Mouse (Mus musculus) liver, postnatal 0 days (tissue): ENCODE data around the gene Gm11569. TPM values are rescaled to one million over a fixed set of nuclear protein-coding genes. Genes with fewer than 3 reads are reported as not detected.
"Not testable (repeated sequence)": the region's sequence is repeated elsewhere in the genome, so short reads cannot be mapped to it uniquely, and the experiment has no call there.

Experiments
- ATAC-seq: fragments of 200-750 bp; cut with Nextera tagmentation; 2 replicates; pipeline ENCODE4 v1.8.0; 2017; ENCODE audit warnings: mild to moderate bottlenecking, moderate library complexity
- DNase-seq: peaks from one replicate; pipeline ENCODE4 v3.0.0-alpha.2; 2016
- H3K27ac ChIP-seq: fragments of 300-500 bp; sonication (generic); 2 replicates; pipeline ENCODE4 v1.5.1; 2014; ENCODE audit warnings: antibody characterized with exemption, moderate library complexity, mild to moderate bottlenecking, low read depth
- H3K27me3 ChIP-seq: fragments of 300-500 bp; sonication (generic); 2 replicates; pipeline ENCODE4 v1.6.1; 2014; ENCODE audit warnings: low read length, control low read depth, mixed read lengths; ENCODE audit not compliant: insufficient read depth
- H3K36me3 ChIP-seq: fragments of 300-500 bp; sonication (generic); replicated peaks from 2 replicates; pipeline ENCODE4 v1.6.1; 2014; ENCODE audit warnings: mild to moderate bottlenecking, control low read depth, low read length, moderate library complexity, mixed read lengths; ENCODE audit not compliant: insufficient read depth
- H3K4me1 ChIP-seq: fragments of 300-500 bp; sonication (generic); 2 replicates; pipeline ENCODE4 v1.6.1; 2014; ENCODE audit warnings: antibody characterized with exemption, mild to moderate bottlenecking, control low read depth; ENCODE audit not compliant: insufficient read depth
- H3K4me2 ChIP-seq: fragments of 300-500 bp; sonication (generic); 2 replicates; pipeline ENCODE4 v1.6.1; 2014; ENCODE audit warnings: low read depth, mild to moderate bottlenecking, low read length, moderate library complexity, mixed read lengths
- H3K4me3 ChIP-seq: fragments of 300-500 bp; sonication (generic); 2 replicates; pipeline ENCODE4 v1.5.1; 2014; ENCODE audit warnings: low read depth, low read length
- H3K9ac ChIP-seq: fragments of 300-500 bp; sonication (generic); replicated peaks from 2 replicates; pipeline ENCODE4 v1.6.1; 2014; ENCODE audit warnings: mild to moderate bottlenecking, moderate library complexity
- H3K9me3 ChIP-seq: fragments of 300-500 bp; sonication (generic); 2 replicates; pipeline ENCODE4 v1.6.1; 2016; ENCODE audit warnings: mild to moderate bottlenecking, control low read depth, low read length, mixed read lengths
- CTCF ChIP-seq: sonication (generic); IDR thresholded peaks from 2 replicates; pipeline ENCODE4 v1.5.1; 2016; ENCODE audit warnings: antibody characterized with exemption, low read depth
- EP300 ChIP-seq: IDR thresholded peaks from 2 replicates; pipeline ENCODE4 v1.6.1; 2016; ENCODE audit warnings: antibody characterized with exemption, low read depth, mild to moderate bottlenecking
- WGBS: fragments of 180-500 bp; shearing (Covaris S2); extraction: QIAGEN DNeasy Blood & Tissue Kit; methylation state at CpG from one replicate; pipeline ENCODE4 v1.1.7; 2014; ENCODE audit not compliant: insufficient replicate concordance; 5-methylcytosine and 5-hydroxymethylcytosine counted together
- polyA plus RNA-seq: library from polyadenylated mRNA; unstranded; fragments of >200 nt; fragmentation: Nextera tagmentation; extraction: Ambion mirVana; gene quantifications from 2 replicates; pipeline ENCODE4 v1.2.1, GENCODE M21; 2015

The Gm11569 gene
- polyA plus RNA-seq, 1 experiment from 2014 or later = not detected

- no peak within 1 kb of the TSS for H3K4me2 ChIP-seq
- TF ChIP-seq EP300 (no peak), CTCF (no peak)
- H3K27me3 ChIP-seq = no peaks in the 10 kb centered on the region
- no peak within 1 kb of the TSS for H3K4me3 ChIP-seq
- H3K36me3 ChIP-seq = no peaks in the 10 kb centered on the region
- no peak within 1 kb of the TSS for H3K27ac ChIP-seq
- 55% methylated on average over 2 of the region's 2 CpGs for WGBS
- DNase-seq (no peak), ATAC-seq (no peak)
- no peaks in the 10 kb centered on the region for H3K9me3 ChIP-seq
- no peaks in the 10 kb centered on the region for H3K4me1 ChIP-seq
- no peak within 1 kb of the TSS for H3K9ac ChIP-seq
These were observed 5.4 kb downstream of the Gm11569 start, which contains the start of gene Gm11596 for GRCm38 (mm10) chr11:99793367-99793766. TSS of gene Gm11596 (minus strand) at chr11:99793467.

DNA sequence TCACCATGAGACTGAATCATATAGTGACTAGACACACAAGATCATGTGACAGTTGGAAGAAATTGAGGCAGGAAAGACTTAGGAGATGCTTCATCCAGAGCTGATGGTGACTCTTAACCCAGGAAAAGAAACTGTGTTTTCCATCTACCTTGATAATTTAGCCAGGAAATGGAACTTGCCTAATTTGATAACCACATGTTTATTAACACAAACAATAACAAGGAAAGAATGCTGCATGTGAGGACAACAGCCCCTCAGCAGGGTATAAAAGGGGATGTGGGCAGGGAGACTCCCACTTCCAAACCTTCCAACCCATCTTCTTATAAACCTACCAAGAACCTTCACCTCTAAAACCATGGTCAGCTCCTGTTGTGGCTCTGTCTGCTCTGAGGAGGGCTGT lies 13.8 kb downstream of the Gm11569 start, which contains the start of gene Krtap4-9:
TSS of gene Krtap4-9 (plus strand) at position 301 of the 400 bp plus-strand sequence.
- DNase-seq, H3K9me3 ChIP-seq, H3K4me3 ChIP-seq, H3K27ac ChIP-seq, H3K27me3 ChIP-seq, H3K4me1 ChIP-seq, H3K4me2 ChIP-seq, H3K36me3 ChIP-seq, ATAC-seq, H3K9ac ChIP-seq: not testable (repeated sequence)

DNA sequence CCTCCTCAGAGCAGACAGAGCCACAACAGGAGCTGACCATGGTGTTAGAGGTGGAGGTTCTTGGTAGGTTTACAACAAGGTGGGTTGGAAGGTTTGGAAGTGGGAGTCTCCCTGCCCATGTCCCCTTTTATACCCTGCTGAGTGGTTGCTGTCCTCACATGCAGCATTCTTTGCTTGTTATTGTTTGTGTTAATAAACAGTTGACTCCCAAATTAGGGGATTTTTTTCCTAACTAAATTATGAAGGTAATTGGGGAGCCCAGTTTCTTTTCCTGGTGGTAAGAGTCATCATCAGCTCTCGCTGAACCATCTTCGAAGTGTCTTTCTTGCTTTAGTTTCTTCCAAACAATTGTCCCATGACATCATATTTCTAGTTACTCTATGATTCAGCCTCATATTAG lies 18.1 kb downstream of the Gm11569 start, which contains the start of gene Krtap4-8:
TSS of gene Krtap4-8 (minus strand) at position 101 of the 400 bp plus-strand sequence.
- TF ChIP-seq CTCF (no peak), EP300 (no peak)
- 85% methylated on average over 2 of the region's 2 CpGs for WGBS

DNA sequence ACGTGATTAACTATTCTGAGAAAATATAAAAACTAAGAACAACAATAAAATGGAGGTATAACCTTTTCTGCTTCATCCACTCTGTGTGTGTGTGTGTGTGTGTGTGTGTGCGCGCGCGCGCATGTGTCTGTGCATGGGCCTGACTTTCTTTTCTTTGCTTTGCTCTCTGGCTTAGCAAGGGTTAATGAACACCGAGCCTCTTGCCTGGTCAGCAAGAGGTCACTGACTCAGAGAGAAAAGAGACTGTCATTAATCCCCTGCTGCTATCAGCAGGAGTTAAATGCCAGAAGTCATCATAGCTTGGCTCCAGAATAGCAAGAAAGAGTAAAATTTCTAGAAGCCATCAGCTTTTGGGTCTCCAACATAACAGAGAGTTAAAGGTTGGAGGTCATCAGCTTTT lies 20.3 kb downstream of the Gm11569 start:
- Histone ChIP-seq H3K9me3 (no peaks in the 10 kb centered on the region), H3K4me1 (no peaks in the 10 kb centered on the region), H3K36me3 (no peaks in the 10 kb centered on the region), H3K27me3 (no peaks in the 10 kb centered on the region), H3K4me3 (no peak overlapping the region), H3K27ac (no peak overlapping the region), H3K4me2 (no peak overlapping the region), H3K9ac (no peak overlapping the region)
- ATAC-seq (no peak), DNase-seq (no peak)
- TF ChIP-seq CTCF (no peak), EP300 (no peak)
- 69% methylated on average over 7 of the region's 7 CpGs for WGBS

More for the DNA sequence above, 18.1 kb downstream of the Gm11569 start, which contains the start of gene Krtap4-8:
- no peak within 1 kb of the TSS for H3K9ac ChIP-seq
- H3K36me3 ChIP-seq = no peaks in the 10 kb centered on the region
- H3K4me3 ChIP-seq = no peak within 1 kb of the TSS
- H3K27me3 ChIP-seq = no peaks in the 10 kb centered on the region
- H3K9me3 ChIP-seq = no peaks in the 10 kb centered on the region
- H3K4me1 ChIP-seq = no peaks in the 10 kb centered on the region
- ATAC-seq (no peak), DNase-seq (no peak)
- no peak within 1 kb of the TSS for H3K4me2 ChIP-seq
- no peak within 1 kb of the TSS for H3K27ac ChIP-seq

- H3K4me2 ChIP-seq, H3K4me3 ChIP-seq, H3K9ac ChIP-seq, H3K9me3 ChIP-seq, H3K4me1 ChIP-seq, ATAC-seq, H3K36me3 ChIP-seq, H3K27ac ChIP-seq, H3K27me3 ChIP-seq, DNase-seq: not testable (repeated sequence)
These were observed 25.9 kb downstream of the Gm11569 start, which contains the start of gene Gm11595 for GRCm38 (mm10) chr11:99772813-99773212. TSS of gene Gm11595 (minus strand) at chr11:99772913.

- no peak overlapping the region for H3K9ac ChIP-seq
- H3K4me3 ChIP-seq = no peak overlapping the region
- DNase-seq (no peak), ATAC-seq (no peak)
- no peaks in the 10 kb centered on the region for H3K27me3 ChIP-seq
- WGBS = 61% methylated on average over 2 of the region's 2 CpGs
- H3K36me3 ChIP-seq = no peaks in the 10 kb centered on the region
- TF ChIP-seq EP300 (no peak), CTCF (no peak)
- H3K4me2 ChIP-seq = no peak overlapping the region
- no peaks in the 10 kb centered on the region for H3K9me3 ChIP-seq
- no peak overlapping the region for H3K27ac ChIP-seq
- no peaks in the 10 kb centered on the region for H3K4me1 ChIP-seq
These were observed 30.3 kb downstream of the Gm11569 start for GRCm38 (mm10) chr11:99768410-99768809.

DNA sequence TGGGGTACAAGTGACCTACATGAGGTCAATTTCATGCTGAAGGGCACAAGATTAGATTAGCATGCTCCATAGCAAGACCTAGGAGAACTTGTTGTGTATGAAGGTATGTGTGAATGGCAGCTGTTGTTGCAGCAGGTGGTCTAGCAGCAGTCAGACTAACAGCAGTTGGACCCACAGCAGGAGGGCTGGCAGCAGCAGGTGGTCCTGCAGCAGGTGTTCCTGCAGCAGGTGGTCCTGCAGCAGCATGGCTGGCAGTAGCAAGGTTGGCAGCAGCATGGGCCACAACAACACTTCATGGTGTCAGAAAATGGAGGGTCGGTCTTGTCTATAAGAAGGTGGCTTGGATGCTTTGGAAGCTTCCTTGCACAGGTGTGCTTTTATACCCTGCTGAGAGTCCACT lies 39.9 kb downstream of the Gm11569 start:
- 65% methylated on average over 1 of the region's 1 CpGs for WGBS
- no peak overlapping the region for H3K9ac ChIP-seq
- DNase-seq = no peak

More for the DNA sequence above, 39.9 kb downstream of the Gm11569 start:
- no peaks in the 10 kb centered on the region for H3K4me1 ChIP-seq
- H3K36me3 ChIP-seq = no peaks in the 10 kb centered on the region
- H3K27me3 ChIP-seq = no peaks in the 10 kb centered on the region
- H3K27ac ChIP-seq = no peak overlapping the region
- no peak for ATAC-seq
- H3K9me3 ChIP-seq = no peaks in the 10 kb centered on the region
- no peak overlapping the region for H3K4me3 ChIP-seq
- TF ChIP-seq EP300 = no peak
- TF ChIP-seq CTCF = no peak
- no peak overlapping the region for H3K4me2 ChIP-seq

Other genes starting within 250 kb of the Gm11569 start
- gene Krtap3-3, start 248.1 kb downstream of the Gm11569 start, polyA plus RNA-seq = not detected in 2 replicates
- gene Krtap3-2, start 242.1 kb downstream of the Gm11569 start, polyA plus RNA-seq = not detected in 2 replicates
- not detected in 2 replicates for gene Gm11939, start 239.5 kb downstream of the Gm11569 start, polyA plus RNA-seq
- not detected in 2 replicates for gene Krtap3-1, start 232.3 kb downstream of the Gm11569 start, polyA plus RNA-seq
- not detected in 2 replicates for gene Krtap1-5, start 217.9 kb downstream of the Gm11569 start, polyA plus RNA-seq
- gene Krtap1-4, start 215.3 kb downstream of the Gm11569 start, polyA plus RNA-seq = not detected in 2 replicates
- not detected in 2 replicates for gene Krtap1-3, start 207.6 kb downstream of the Gm11569 start, polyA plus RNA-seq
- gene Krtap9-3, start 200.8 kb downstream of the Gm11569 start, polyA plus RNA-seq = not detected in 2 replicates
- gene Gm11938, start 195.6 kb downstream of the Gm11569 start, polyA plus RNA-seq = not detected in 2 replicates
- not detected in 2 replicates for gene Gm11937, start 188.7 kb downstream of the Gm11569 start, polyA plus RNA-seq
- gene Krtap2-4, start 184.1 kb downstream of the Gm11569 start, polyA plus RNA-seq = not detected in 2 replicates
- gene Gm11562, start 178.5 kb downstream of the Gm11569 start, polyA plus RNA-seq = not detected in 2 replicates
- not detected in 2 replicates for gene Krtap4-1, start 170.7 kb downstream of the Gm11569 start, polyA plus RNA-seq
- not detected in 2 replicates for gene Krtap4-2, start 163.8 kb downstream of the Gm11569 start, polyA plus RNA-seq
- gene Krtap4-7, start 154.8 kb downstream of the Gm11569 start, polyA plus RNA-seq = not detected in 2 replicates
- not detected in 2 replicates for gene Gm11555, start 148.7 kb downstream of the Gm11569 start, polyA plus RNA-seq
- gene Gm11563, start 140.0 kb downstream of the Gm11569 start, polyA plus RNA-seq = not detected in 2 replicates
- gene Krtap4-6, start 133.0 kb downstream of the Gm11569 start, polyA plus RNA-seq = not detected in 2 replicates
- gene Gm14190, start 108.2 kb downstream of the Gm11569 start, polyA plus RNA-seq = not detected in 2 replicates
- gene Gm14180, start 64.6 kb downstream of the Gm11569 start, polyA plus RNA-seq = not detected in 2 replicates
- gene Gm11595, start 26.0 kb downstream of the Gm11569 start, polyA plus RNA-seq = not detected in 2 replicates
- gene Krtap4-8, start 18.2 kb downstream of the Gm11569 start, polyA plus RNA-seq = not detected in 2 replicates
- not detected in 2 replicates for gene Krtap4-9, start 13.7 kb downstream of the Gm11569 start, polyA plus RNA-seq
- gene Gm11596, start 5.5 kb downstream of the Gm11569 start, polyA plus RNA-seq = not detected in 2 replicates
- gene Gm11554, start 5.5 kb upstream of the Gm11569 start, polyA plus RNA-seq = not detected in 2 replicates
- not detected in 2 replicates for gene Krtap4-13, start 11.0 kb upstream of the Gm11569 start, polyA plus RNA-seq
- gene Gm11564, start 16.7 kb upstream of the Gm11569 start, polyA plus RNA-seq = not detected in 2 replicates
- gene 2300003K06Rik, start 39.1 kb upstream of the Gm11569 start, polyA plus RNA-seq = not detected in 2 replicates
- gene Krtap4-16, start 52.7 kb upstream of the Gm11569 start, polyA plus RNA-seq = not detected in 2 replicates
- gene Gm11568, start 59.0 kb upstream of the Gm11569 start, polyA plus RNA-seq = not detected in 2 replicates
- gene Gm11559, start 65.5 kb upstream of the Gm11569 start, polyA plus RNA-seq = not detected in 2 replicates
- gene Krtap9-1, start 74.5 kb upstream of the Gm11569 start, polyA plus RNA-seq = not detected in 2 replicates
- not detected in 2 replicates for gene Gm11567, start 80.3 kb upstream of the Gm11569 start, polyA plus RNA-seq
- gene Krtap31-1, start 109.0 kb upstream of the Gm11569 start, polyA plus RNA-seq = not detected in 2 replicates
- not detected in 2 replicates for gene Gm11565, start 115.8 kb upstream of the Gm11569 start, polyA plus RNA-seq
- gene Krtap31-2, start 137.4 kb upstream of the Gm11569 start, polyA plus RNA-seq = not detected in 2 replicates
- gene Krtap9-5, start 149.5 kb upstream of the Gm11569 start, polyA plus RNA-seq = not detected in 2 replicates
- not detected in 2 replicates for gene Krtap29-1, start 180.1 kb upstream of the Gm11569 start, polyA plus RNA-seq
- not detected in 2 replicates for gene Krtap16-1, start 187.7 kb upstream of the Gm11569 start, polyA plus RNA-seq
- gene Krtap17-1, start 195.1 kb upstream of the Gm11569 start, polyA plus RNA-seq = not detected in 2 replicates
- gene Krt33a, start 217.3 kb upstream of the Gm11569 start, polyA plus RNA-seq = not detected in 2 replicates
- not detected in 2 replicates for gene Krt33b, start 230.9 kb upstream of the Gm11569 start, polyA plus RNA-seq
- gene Krt34, start 242.6 kb upstream of the Gm11569 start, polyA plus RNA-seq = not detected in 2 replicates